Mouse (Mus musculus) embryonic facial prominence, embryonic 10.5 days (tissue): ENCODE data around the gene Lancl2. TPM values are rescaled to one million over a fixed set of nuclear protein-coding genes. Genes with fewer than 3 reads are reported as not detected.

Experiments
- DNase-seq: peaks from one replicate; pipeline ENCODE4 v3.0.0-alpha.2; 2017; ENCODE audit warnings: low spot score
- H3K27ac ChIP-seq: fragments of 300-500 bp; sonication (generic); replicated peaks from 2 replicates; pipeline ENCODE4 v1.5.1; 2016; ENCODE audit warnings: mild to moderate bottlenecking
- H3K27me3 ChIP-seq: fragments of 300-500 bp; sonication (generic); replicated peaks from 2 replicates; pipeline ENCODE4 v1.6.1; 2016; ENCODE audit warnings: low read depth, mild to moderate bottlenecking; ENCODE audit not compliant: poor library complexity, severe bottlenecking
- H3K36me3 ChIP-seq: fragments of 300-500 bp; sonication (generic); replicated peaks from 2 replicates; pipeline ENCODE4 v1.6.1; 2016; ENCODE audit warnings: mild to moderate bottlenecking, moderate library complexity
- H3K4me1 ChIP-seq: fragments of 300-500 bp; sonication (generic); 2 replicates; pipeline ENCODE4 v1.6.1; 2016
- H3K4me3 ChIP-seq: fragments of 300-500 bp; sonication (generic); 2 replicates; pipeline ENCODE4 v1.5.1; 2016; ENCODE audit warnings: mild to moderate bottlenecking, moderate library complexity
- H3K9me3 ChIP-seq: fragments of 300-500 bp; sonication (generic); 2 replicates; pipeline ENCODE4 v1.6.1; 2016; ENCODE audit warnings: mild to moderate bottlenecking
- WGBS: fragments of 180-500 bp; shearing (Covaris S2); methylation state at CpG from one replicate; pipeline ENCODE4 v1.1.7; 2016; 5-methylcytosine and 5-hydroxymethylcytosine counted together
- polyA plus RNA-seq: library from polyadenylated mRNA; unstranded; fragments of >200 nt; fragmentation: Nextera tagmentation; extraction: Ambion mirVana; gene quantifications from 2 replicates; pipeline ENCODE4 v1.2.1, GENCODE M21; 2016

The Lancl2 gene
- polyA plus RNA-seq, 1 experiment from 2014 or later: 36.6 TPM

DNA sequence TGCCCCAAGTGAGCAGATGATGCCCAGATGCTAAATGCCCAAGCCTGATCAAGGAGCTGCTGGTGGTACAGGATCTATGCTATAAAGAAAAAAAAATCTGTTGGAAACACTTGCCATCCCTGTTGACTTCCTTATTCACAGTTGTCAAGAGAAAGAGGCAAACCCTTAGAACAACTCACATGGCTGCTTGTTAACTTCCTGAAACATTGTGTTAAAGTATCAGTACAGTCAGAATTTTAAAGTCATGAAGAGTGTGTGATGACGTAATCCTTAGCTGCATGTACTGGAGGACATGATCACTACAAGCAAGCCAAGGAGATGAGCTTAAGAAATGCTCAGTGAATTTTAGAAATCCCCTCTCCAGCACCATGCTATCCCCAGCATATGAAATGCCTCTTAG lies 71.5 kb downstream of the Lancl2 start:
- H3K4me3 ChIP-seq: no peak overlapping the region
- H3K9me3 ChIP-seq: no peaks in the 10 kb centered on the region
- H3K36me3 ChIP-seq: peaks cover 63% of the 10 kb centered on the region
- 98% methylated on average over 1 of the region's 1 CpGs for WGBS
- H3K27ac ChIP-seq: no peak overlapping the region
- no peak for DNase-seq
- H3K27me3 ChIP-seq: no peaks in the 10 kb centered on the region
- H3K4me1 ChIP-seq: no peaks in the 10 kb centered on the region

DNA sequence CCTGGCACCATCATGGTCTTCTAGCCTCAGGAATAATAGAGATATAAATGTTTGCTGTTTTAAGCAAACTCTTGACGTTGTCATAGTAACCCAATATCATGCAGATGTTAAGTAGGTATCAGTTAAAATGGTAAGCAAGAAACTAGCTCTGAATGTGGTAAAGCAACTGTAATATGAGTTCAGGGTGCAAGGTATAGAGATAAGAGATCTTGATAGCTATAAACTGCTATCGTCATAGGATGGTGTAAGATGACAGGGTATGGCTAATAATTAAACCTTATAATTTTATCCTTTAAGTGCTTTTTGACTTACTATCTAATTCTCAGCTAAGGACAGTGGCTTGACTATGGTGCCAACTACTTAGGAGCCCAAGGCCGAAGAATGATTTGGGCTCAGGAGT lies 78.0 kb downstream of the Lancl2 start:
- DNase-seq: no peak
- 94% methylated on average over 3 of the region's 3 CpGs for WGBS
- no peaks in the 10 kb centered on the region for H3K27me3 ChIP-seq
- peaks cover 32% of the 10 kb centered on the region for H3K36me3 ChIP-seq
- no peak overlapping the region for H3K27ac ChIP-seq
- no peak overlapping the region for H3K4me3 ChIP-seq
- H3K9me3 ChIP-seq: no peaks in the 10 kb centered on the region
- H3K4me1 ChIP-seq: no peaks in the 10 kb centered on the region

DNA sequence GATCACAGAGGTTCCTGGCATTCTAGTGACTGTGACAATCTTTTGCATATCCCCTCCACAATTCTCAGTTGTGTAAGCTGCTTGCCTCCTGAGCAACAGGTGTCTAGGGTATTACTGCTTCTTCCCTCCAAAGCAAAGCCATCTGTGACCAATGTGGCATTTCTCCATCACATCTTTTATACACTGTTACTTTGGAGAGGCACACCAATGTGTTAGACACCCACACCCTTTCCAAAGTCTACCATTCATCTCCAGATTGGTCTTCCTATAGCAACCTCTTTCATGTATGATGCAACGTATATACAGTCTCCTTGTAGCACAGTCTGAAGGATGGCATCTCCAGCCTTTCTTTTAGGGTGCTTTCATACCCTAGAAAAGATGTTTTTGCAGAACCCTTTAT lies 80.3 kb downstream of the Lancl2 start:
- no peaks in the 10 kb centered on the region for H3K4me1 ChIP-seq
- peaks cover 27% of the 10 kb centered on the region for H3K36me3 ChIP-seq
- 92% methylated on average over 1 of the region's 1 CpGs for WGBS
- no peak overlapping the region for H3K4me3 ChIP-seq
- no peaks in the 10 kb centered on the region for H3K27me3 ChIP-seq
- no peak overlapping the region for H3K27ac ChIP-seq
- no peak for DNase-seq
- H3K9me3 ChIP-seq: no peaks in the 10 kb centered on the region

DNA sequence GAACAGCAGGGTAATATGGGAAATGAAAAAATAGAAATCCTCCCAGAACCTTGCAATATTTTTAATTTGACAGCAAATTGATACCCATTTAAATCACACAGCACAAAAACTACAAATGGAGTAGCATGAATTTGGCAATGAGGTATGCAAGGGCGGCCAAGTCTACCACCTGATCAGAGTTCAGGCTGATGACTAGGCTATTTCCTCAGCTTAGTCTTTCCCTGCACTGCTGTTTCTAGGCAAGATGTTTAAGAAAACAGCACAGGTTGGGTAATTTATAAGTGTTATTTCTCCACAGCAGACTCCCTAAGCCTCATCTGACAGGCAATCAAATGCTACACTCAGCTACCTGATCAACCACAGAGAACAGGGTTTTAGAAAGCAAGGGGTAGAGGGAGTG lies 81.9 kb downstream of the Lancl2 start:
- H3K27me3 ChIP-seq: no peaks in the 10 kb centered on the region
- no peaks in the 10 kb centered on the region for H3K4me1 ChIP-seq
- H3K4me3 ChIP-seq: no peak overlapping the region
- H3K36me3 ChIP-seq: peaks cover 36% of the 10 kb centered on the region
- WGBS: 98% methylated on average over 1 of the region's 1 CpGs
- H3K9me3 ChIP-seq: no peaks in the 10 kb centered on the region
- no peak for DNase-seq
- H3K27ac ChIP-seq: no peak overlapping the region

DNA sequence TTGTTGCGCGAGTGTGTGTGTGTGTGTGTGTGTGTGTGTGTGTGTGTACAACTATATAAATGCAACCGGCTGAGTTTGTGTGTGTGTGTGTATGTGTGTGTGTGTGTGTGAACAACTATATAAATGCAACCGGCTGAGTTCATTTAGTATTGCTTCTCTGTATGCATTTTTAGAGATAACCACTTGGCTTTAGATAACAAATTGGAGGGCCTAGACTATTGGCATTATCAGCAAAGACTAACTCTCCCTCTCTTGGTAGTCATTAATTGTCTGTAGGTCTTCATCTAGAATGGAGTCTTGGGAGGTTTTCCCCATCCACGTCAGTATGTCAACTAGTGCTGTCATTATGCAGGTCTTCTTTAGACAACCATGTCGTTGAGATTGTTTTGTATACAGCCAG lies 85.0 kb downstream of the Lancl2 start:
- Histone ChIP-seq H3K4me3 (no peak overlapping the region), H3K27me3 (no peaks in the 10 kb centered on the region), H3K4me1 (no peaks in the 10 kb centered on the region), H3K9me3 (no peaks in the 10 kb centered on the region), H3K27ac (no peak overlapping the region), H3K36me3 (peaks cover 48% of the 10 kb centered on the region)
- 94% methylated on average over 6 of the region's 6 CpGs for WGBS
- DNase-seq: no peak

Other genes with a start within 250 kb of the Lancl2 start
- 3.9 and 4.8 TPM in 2 replicates for gene Ppm1k, start 167.1 kb upstream of the Lancl2 start, polyA plus RNA-seq
- 3.1 and 3.2 TPM in 2 replicates for gene Herc6, start 121.5 kb upstream of the Lancl2 start, polyA plus RNA-seq
- gene Pyurf, start 10.5 kb upstream of the Lancl2 start, polyA plus RNA-seq: 19.1 and 21.0 TPM in 2 replicates
- 63.3 and 66.0 TPM in 2 replicates for gene Vopp1, start 122.6 kb downstream of the Lancl2 start, polyA plus RNA-seq
- gene Vmn1r21, start 147.8 kb downstream of the Lancl2 start, polyA plus RNA-seq: not detected in 2 replicates
- not detected in 2 replicates for gene Vmn1r22, start 205.5 kb downstream of the Lancl2 start, polyA plus RNA-seq
- gene Vmn1r23, start 224.3 kb downstream of the Lancl2 start, polyA plus RNA-seq: not detected in 2 replicates